Mouse (Mus musculus) limb, embryonic 10.5 days (tissue): ENCODE results near the gene Nupr1l. TPM values are rescaled to one million over a fixed set of nuclear protein-coding genes. Genes with fewer than 3 reads are reported as not detected.

Source experiments
- DNase-seq: peaks from one replicate; pipeline ENCODE4 v3.0.0-alpha.2; 2017; ENCODE audit warnings: low spot score
- H3K27ac ChIP-seq: fragments of 300-500 bp; sonication (generic); 2 replicates; pipeline ENCODE4 v1.5.1; 2016; ENCODE audit warnings: mild to moderate bottlenecking
- H3K27me3 ChIP-seq: fragments of 300-500 bp; sonication (generic); 2 replicates; pipeline ENCODE4 v1.6.1; 2016; ENCODE audit warnings: low read depth, mild to moderate bottlenecking; ENCODE audit not compliant: poor library complexity, severe bottlenecking
- H3K36me3 ChIP-seq: fragments of 300-500 bp; sonication (generic); 2 replicates; pipeline ENCODE4 v1.6.1; 2016; ENCODE audit warnings: mild to moderate bottlenecking, moderate library complexity
- H3K4me1 ChIP-seq: fragments of 300-500 bp; sonication (generic); 2 replicates; pipeline ENCODE4 v1.6.1; 2016
- H3K4me3 ChIP-seq: fragments of 300-500 bp; sonication (generic); 2 replicates; pipeline ENCODE4 v1.5.1; 2016; ENCODE audit warnings: mild to moderate bottlenecking, moderate library complexity
- H3K9me3 ChIP-seq: fragments of 300-500 bp; sonication (generic); replicated peaks from 2 replicates; pipeline ENCODE4 v1.6.1; 2016; ENCODE audit warnings: mild to moderate bottlenecking
- WGBS: fragments of 180-500 bp; shearing (Covaris S2); methylation state at CpG from one replicate; pipeline ENCODE4 v1.1.7; 2016; 5-methylcytosine and 5-hydroxymethylcytosine counted together
- polyA plus RNA-seq: library from polyadenylated mRNA; unstranded; fragments of >200 nt; fragmentation: Nextera tagmentation; extraction: Ambion mirVana; gene quantifications from 2 replicates; pipeline ENCODE4 v1.2.1, GENCODE M21; 2016

Nupr1l gene
- polyA plus RNA-seq, 1 experiment from 2014 or later = 4.5 TPM

- Histone ChIP-seq H3K4me3 (no peak overlapping the region), H3K27me3 (no peaks in the 10 kb centered on the region), H3K4me1 (no peaks in the 10 kb centered on the region), H3K36me3 (peaks cover 32% of the 10 kb centered on the region), H3K9me3 (no peaks in the 10 kb centered on the region), H3K27ac (no peak overlapping the region)
- WGBS = 93% methylated on average over 5 of the region's 5 CpGs
- no peak for DNase-seq
These were observed 46.3 kb downstream of the Nupr1l start for GRCm38 (mm10) chr5:129954473-129955254.

GRCm38 (mm10) chr5:129955792-129956191 is 47.5 kb downstream of the Nupr1l start:
- WGBS = 87% methylated on average over 6 of the region's 6 CpGs
- peaks cover 35% of the 10 kb centered on the region for H3K36me3 ChIP-seq
- no peak overlapping the region for H3K4me3 ChIP-seq
- H3K27me3 ChIP-seq = no peaks in the 10 kb centered on the region
- no peaks in the 10 kb centered on the region for H3K9me3 ChIP-seq
- no peak for DNase-seq
- no peaks in the 10 kb centered on the region for H3K4me1 ChIP-seq
- no peak overlapping the region for H3K27ac ChIP-seq

- Histone ChIP-seq H3K27me3 (no peaks in the 10 kb centered on the region), H3K36me3 (peaks cover 25% of the 10 kb centered on the region), H3K4me3 (no peak overlapping the region), H3K9me3 (no peaks in the 10 kb centered on the region), H3K27ac (no peak overlapping the region), H3K4me1 (0 out of 2 replicates have a peak, but pooled peaks cover 3% of the 10 kb centered on the region)
- 94% methylated on average over 4 of the region's 4 CpGs for WGBS
- DNase-seq = no peak
These were observed 54.9 kb downstream of the Nupr1l start for GRCm38 (mm10) chr5:129963224-129963623.

Other genes with a start within 250 kb of the Nupr1l start
- 5.9 and 7.0 TPM in 2 replicates for gene Zfp11, start 238.4 kb upstream of the Nupr1l start, polyA plus RNA-seq
- gene Sept14, start 200.0 kb upstream of the Nupr1l start, polyA plus RNA-seq = not detected in 2 replicates
- 187 and 191 TPM in 2 replicates for gene Mrps17, start 193.0 kb upstream of the Nupr1l start, polyA plus RNA-seq
- 59.6 and 75.0 TPM in 2 replicates for gene Nipsnap2, start 183.5 kb upstream of the Nupr1l start, polyA plus RNA-seq
- 33.8 and 34.0 TPM in 2 replicates for gene Psph, start 121.1 kb upstream of the Nupr1l start, polyA plus RNA-seq
- 36.8 and 43.5 TPM in 2 replicates for gene Sumf2, start 61.6 kb upstream of the Nupr1l start, polyA plus RNA-seq
- gene Chchd2, start 21.1 kb upstream of the Nupr1l start, polyA plus RNA-seq = 1,262 and 1,296 TPM in 2 replicates
- gene Zbed5, start 12.8 kb upstream of the Nupr1l start, polyA plus RNA-seq = 10.1 and 12.2 TPM in 2 replicates
- 0.20 and 0.31 TPM in 2 replicates for gene Phkg1, start 10.0 kb upstream of the Nupr1l start, polyA plus RNA-seq
- 34.4 and 36.7 TPM in 2 replicates for gene Vkorc1l1, start 33.4 kb downstream of the Nupr1l start, polyA plus RNA-seq
- 53.9 and 61.7 TPM in 2 replicates for gene Gusb, start 94.5 kb downstream of the Nupr1l start, polyA plus RNA-seq
- 26.1 and 27.5 TPM in 2 replicates for gene Asl, start 120.7 kb downstream of the Nupr1l start, polyA plus RNA-seq
- 57.2 and 61.0 TPM in 2 replicates for gene Crcp, start 120.8 kb downstream of the Nupr1l start, polyA plus RNA-seq
- 65.4 and 65.6 TPM in 2 replicates for gene Tpst1, start 164.8 kb downstream of the Nupr1l start, polyA plus RNA-seq
- gene Kctd7, start 236.3 kb downstream of the Nupr1l start, polyA plus RNA-seq = 3.4 and 4.7 TPM in 2 replicates